Mouse (Mus musculus) liver, embryonic 15.5 days (tissue): ENCODE measurements around the gene Ptchd3. TPM values are rescaled to one million over a fixed set of nuclear protein-coding genes. Genes with fewer than 3 reads are reported as not detected.

Source experiments
- ATAC-seq: fragments of 200-750 bp; cut with Nextera tagmentation; 2 replicates; pipeline ENCODE4 v1.8.0; 2017; ENCODE audit warnings: moderate number of reproducible peaks, mild to moderate bottlenecking, moderate library complexity; ENCODE audit not compliant: insufficient read depth
- H3K27ac ChIP-seq: fragments of 300-500 bp; sonication (generic); replicated peaks from 2 replicates; pipeline ENCODE4 v1.5.1; 2015; ENCODE audit warnings: mild to moderate bottlenecking, inconsistent platforms
- H3K27me3 ChIP-seq: fragments of 300-500 bp; sonication (generic); 2 replicates; pipeline ENCODE4 v1.6.1; 2015; ENCODE audit warnings: mild to moderate bottlenecking, inconsistent platforms
- H3K36me3 ChIP-seq: fragments of 300-500 bp; sonication (generic); replicated peaks from 2 replicates; pipeline ENCODE4 v1.6.1; 2015; ENCODE audit warnings: moderate library complexity, mild to moderate bottlenecking, inconsistent platforms
- H3K4me1 ChIP-seq: fragments of 300-500 bp; sonication (generic); replicated peaks from 2 replicates; pipeline ENCODE4 v1.6.1; 2015; ENCODE audit warnings: inconsistent platforms
- H3K4me2 ChIP-seq: fragments of 300-500 bp; sonication (generic); 2 replicates; pipeline ENCODE4 v1.6.1; 2015; ENCODE audit warnings: moderate library complexity, mild to moderate bottlenecking, inconsistent platforms
- H3K4me3 ChIP-seq: fragments of 300-500 bp; sonication (generic); replicated peaks from 2 replicates; pipeline ENCODE4 v1.5.1; 2015; ENCODE audit warnings: mild to moderate bottlenecking, inconsistent platforms
- H3K9ac ChIP-seq: fragments of 300-500 bp; sonication (generic); 2 replicates; pipeline ENCODE4 v1.6.1; 2015; ENCODE audit warnings: moderate library complexity, mild to moderate bottlenecking, inconsistent platforms
- H3K9me3 ChIP-seq: fragments of 300-500 bp; sonication (generic); replicated peaks from 2 replicates; pipeline ENCODE4 v1.6.1; 2016; ENCODE audit warnings: inconsistent platforms
- WGBS: fragments of 180-500 bp; shearing (Covaris S2); methylation state at CpG from one replicate; pipeline ENCODE4 v1.1.7; 2015; ENCODE audit warnings: mixed read lengths; ENCODE audit not compliant: insufficient replicate concordance; 5-methylcytosine and 5-hydroxymethylcytosine counted together
- polyA plus RNA-seq: library from polyadenylated mRNA; unstranded; fragments of >200 nt; fragmentation: Nextera tagmentation; extraction: Ambion mirVana; gene quantifications from 2 replicates; pipeline ENCODE4 v1.2.1, GENCODE M21; 2015

The Ptchd3 gene
- not detected in 2 replicates for polyA plus RNA-seq

DNA sequence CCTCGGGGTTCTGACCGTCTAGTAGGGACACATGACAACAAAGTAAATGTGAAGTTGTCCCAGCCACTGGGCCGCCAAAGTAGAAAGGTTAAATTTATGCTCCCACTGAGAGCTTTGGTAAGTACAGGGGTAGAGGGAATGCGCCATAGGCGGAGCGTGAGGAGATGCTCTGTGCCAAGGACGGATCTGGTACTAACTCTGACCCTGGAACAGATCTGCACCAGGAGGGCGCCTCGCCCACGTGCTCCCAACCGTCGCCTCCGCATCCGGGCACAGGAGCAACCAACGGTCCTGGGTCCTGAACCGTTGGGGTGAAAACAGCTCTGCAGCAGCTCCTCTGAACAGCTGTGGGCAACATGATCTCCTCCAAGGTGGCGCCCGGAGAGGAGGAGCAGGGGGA, at the start of gene Ptchd3:
Ptchd3 (plus strand) TSS at position 301 of the 400 bp plus-strand sequence.
- Histone ChIP-seq H3K4me2 (no peak within 1 kb of the TSS), H3K4me1 (no peaks in the 10 kb centered on the region), H3K9ac (no peak within 1 kb of the TSS), H3K36me3 (no peaks in the 10 kb centered on the region), H3K4me3 (no peak within 1 kb of the TSS), H3K27me3 (peaks cover 13% of the 10 kb centered on the region), H3K27ac (no peak within 1 kb of the TSS), H3K9me3 (no peaks in the 10 kb centered on the region)
- no peak for ATAC-seq
- WGBS = 54% methylated on average over 18 of the region's 18 CpGs

DNA sequence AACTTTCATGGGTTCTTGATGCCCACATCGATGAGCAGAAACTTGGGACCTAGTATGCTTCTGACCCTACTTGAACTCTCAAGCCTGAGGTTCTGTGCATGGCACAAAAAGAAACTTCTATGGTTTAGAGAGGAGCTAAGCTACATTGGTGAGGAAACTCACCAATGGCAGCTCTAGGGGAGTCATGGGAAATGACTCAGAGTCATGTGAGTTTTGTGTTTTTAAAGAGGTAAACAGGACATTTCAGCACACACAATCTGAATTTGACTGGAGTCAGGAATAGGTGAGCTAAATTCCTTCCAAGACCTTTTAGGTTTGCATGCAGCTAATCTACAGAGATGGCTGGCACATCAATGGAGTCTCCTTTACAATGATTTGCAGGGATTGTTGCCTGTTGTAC, 48.2 kb upstream of the Ptchd3 start:
- Histone ChIP-seq H3K27me3 (peaks cover 3% of the 10 kb centered on the region; the same call in 1 of the 2 replicates), H3K27ac (no peak overlapping the region), H3K4me1 (no peaks in the 10 kb centered on the region), H3K9me3 (no peaks in the 10 kb centered on the region), H3K4me3 (no peak overlapping the region), H3K9ac (no peak overlapping the region), H3K4me2 (no peak overlapping the region), H3K36me3 (no peaks in the 10 kb centered on the region)
- 60% methylated on average over 1 of the region's 1 CpGs for WGBS
- ATAC-seq = no peak

DNA sequence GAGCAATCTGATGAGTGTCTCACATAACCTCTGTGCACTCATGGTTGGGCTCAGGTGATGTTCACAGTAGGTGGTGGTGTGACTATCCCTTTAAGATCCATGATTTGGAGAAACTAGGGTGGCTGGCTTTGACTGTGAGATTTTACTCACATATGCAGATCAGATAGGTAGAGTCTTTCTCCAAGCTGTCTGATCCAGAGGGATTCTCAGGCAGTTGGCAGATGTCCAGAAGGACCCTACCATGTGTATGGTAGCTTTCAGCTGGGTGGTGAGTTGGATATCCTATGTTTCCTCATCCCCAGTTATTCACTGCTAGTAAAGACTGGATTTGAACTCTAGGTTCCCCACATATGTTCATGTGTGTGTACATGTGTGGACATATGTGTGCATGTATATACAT, 42.6 kb upstream of the Ptchd3 start:
- Histone ChIP-seq H3K4me1 (no peaks in the 10 kb centered on the region), H3K9ac (no peak overlapping the region), H3K27me3 (peaks cover 26% of the 10 kb centered on the region), H3K4me2 (no peak overlapping the region), H3K27ac (no peak overlapping the region), H3K36me3 (no peaks in the 10 kb centered on the region), H3K4me3 (no peak overlapping the region), H3K9me3 (no peaks in the 10 kb centered on the region)
- ATAC-seq = no peak

DNA sequence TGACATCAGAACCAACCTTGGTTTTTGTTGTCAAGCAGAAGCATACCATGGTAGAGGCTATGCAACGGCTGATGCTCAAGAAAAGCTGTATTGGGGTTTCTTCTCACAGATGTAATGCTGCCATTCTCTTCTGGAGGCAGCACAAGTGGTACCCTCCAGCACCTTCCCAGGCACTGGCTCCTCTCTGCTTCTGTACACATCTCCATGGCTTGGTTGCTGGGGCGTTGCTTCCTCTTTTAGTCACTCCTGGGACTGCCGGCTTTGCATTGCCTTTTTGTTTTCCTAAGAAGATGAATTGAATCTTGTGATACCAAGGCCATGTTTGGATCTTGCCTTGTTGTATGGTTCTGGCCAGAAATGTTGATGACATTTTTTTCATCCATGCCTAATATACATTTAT, 40.5 kb upstream of the Ptchd3 start:
- Histone ChIP-seq H3K4me1 (no peaks in the 10 kb centered on the region), H3K36me3 (no peaks in the 10 kb centered on the region), H3K27ac (no peak overlapping the region), H3K9me3 (no peaks in the 10 kb centered on the region), H3K27me3 (peaks cover 26% of the 10 kb centered on the region), H3K4me3 (no peak overlapping the region), H3K4me2 (no peak overlapping the region), H3K9ac (no peak overlapping the region)
- WGBS = 41% methylated on average over 3 of the region's 3 CpGs
- ATAC-seq = no peak

DNA sequence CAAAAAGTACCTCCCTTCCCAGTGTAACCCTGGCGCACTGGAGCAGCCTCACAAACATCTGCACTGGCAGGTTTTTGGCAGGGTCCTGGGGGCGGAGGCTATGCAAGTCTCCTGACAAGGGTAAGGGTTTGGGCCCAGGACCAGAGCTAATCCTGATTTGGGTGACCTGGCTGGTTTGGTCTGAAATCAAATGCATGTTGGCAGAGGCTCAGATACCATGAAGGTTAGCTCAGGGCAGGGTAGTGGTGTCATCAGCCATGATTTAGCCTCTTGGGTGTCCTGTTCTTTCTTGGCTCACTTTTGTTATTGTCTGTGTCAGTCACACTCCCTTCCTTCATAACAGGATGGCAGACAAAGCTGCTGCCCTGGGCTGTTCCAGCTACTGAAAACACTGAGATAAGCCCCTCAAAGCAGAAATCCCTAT, 39.4 kb upstream of the Ptchd3 start:
- no peak overlapping the region for H3K4me2 ChIP-seq
- no peaks in the 10 kb centered on the region for H3K4me1 ChIP-seq
- no peak overlapping the region for H3K27ac ChIP-seq
- H3K9ac ChIP-seq = no peak overlapping the region
- peaks cover 29% of the 10 kb centered on the region for H3K27me3 ChIP-seq
- no peaks in the 10 kb centered on the region for H3K9me3 ChIP-seq
- WGBS = 54% methylated on average over 2 of the region's 2 CpGs
- H3K4me3 ChIP-seq = no peak overlapping the region
- no peaks in the 10 kb centered on the region for H3K36me3 ChIP-seq
- no peak for ATAC-seq

DNA sequence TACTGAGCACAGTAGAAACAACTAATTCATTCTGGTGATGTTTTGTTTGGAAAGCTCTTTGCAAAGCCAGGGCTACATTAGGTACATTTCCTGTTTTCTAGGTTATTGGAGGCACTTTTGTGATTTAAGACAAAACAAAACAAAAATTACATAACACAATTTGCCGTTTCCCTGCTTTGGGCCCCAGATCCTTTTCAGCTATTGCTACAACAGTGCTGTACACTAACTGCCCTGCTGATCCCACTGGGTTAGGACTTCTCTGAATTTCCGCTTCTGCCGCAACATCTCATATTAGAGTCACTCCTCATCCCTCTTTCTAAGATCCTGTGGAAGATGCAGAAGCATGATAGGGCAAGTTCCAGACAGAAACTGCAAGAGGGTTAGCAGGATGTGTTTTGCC, 38.6 kb upstream of the Ptchd3 start:
- no peaks in the 10 kb centered on the region for H3K9me3 ChIP-seq
- H3K27ac ChIP-seq = no peak overlapping the region
- 64% methylated on average over 3 of the region's 3 CpGs for WGBS
- peaks cover 32% of the 10 kb centered on the region for H3K27me3 ChIP-seq
- no peaks in the 10 kb centered on the region for H3K36me3 ChIP-seq
- no peaks in the 10 kb centered on the region for H3K4me1 ChIP-seq
- H3K4me3 ChIP-seq = no peak overlapping the region
- no peak overlapping the region for H3K4me2 ChIP-seq
- H3K9ac ChIP-seq = no peak overlapping the region
- ATAC-seq = no peak

DNA sequence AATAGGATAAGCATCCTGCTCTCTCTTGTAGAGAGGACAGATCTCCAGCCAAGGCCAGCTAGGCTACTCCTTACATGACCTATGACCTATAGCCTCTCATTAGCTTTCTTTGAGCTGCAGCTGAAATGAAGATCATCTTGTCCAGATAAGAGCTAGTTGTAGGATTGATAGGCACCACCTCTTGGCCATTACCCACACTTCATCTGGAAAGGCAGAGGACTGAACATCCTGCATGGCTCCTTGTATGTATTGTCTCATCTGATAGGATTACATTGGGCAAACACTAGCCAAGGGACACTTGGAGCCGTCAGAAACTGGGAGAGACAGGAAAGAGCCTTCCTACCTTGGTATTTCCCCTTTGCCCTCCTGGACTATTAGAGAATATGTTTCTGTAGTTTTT, 38.1 kb upstream of the Ptchd3 start:
- no peak overlapping the region for H3K4me3 ChIP-seq
- no peak overlapping the region for H3K27ac ChIP-seq
- H3K4me1 ChIP-seq = no peaks in the 10 kb centered on the region
- ATAC-seq = no peak
- no peaks in the 10 kb centered on the region for H3K36me3 ChIP-seq
- H3K27me3 ChIP-seq = peaks cover 32% of the 10 kb centered on the region; the same call in 1 of the 2 replicates
- WGBS = 41% methylated on average over 1 of the region's 1 CpGs
- H3K9me3 ChIP-seq = no peaks in the 10 kb centered on the region
- H3K4me2 ChIP-seq = no peak overlapping the region
- H3K9ac ChIP-seq = no peak overlapping the region

DNA sequence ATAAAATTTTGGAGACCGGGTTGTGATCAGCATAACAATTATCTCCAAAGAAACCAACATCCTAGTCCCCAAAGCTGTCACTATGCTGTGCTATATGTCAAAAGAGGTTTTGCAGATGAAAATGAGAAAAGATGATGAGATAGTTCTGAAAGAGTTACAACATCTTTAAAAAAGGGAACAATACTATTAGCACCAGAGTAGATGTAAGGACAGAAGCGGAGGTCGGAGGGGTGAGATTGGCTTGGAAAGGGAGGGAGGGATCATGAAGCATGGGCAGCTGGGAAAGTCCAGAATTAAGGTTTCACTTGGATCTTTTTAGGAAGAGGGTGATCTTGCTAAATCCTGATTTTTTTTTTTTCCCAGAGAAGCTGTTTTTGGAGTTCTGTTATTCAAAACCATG, 36.5 kb upstream of the Ptchd3 start:
- WGBS = 63% methylated on average over 3 of the region's 3 CpGs
- ATAC-seq = no peak
- no peaks in the 10 kb centered on the region for H3K9me3 ChIP-seq

DNA sequence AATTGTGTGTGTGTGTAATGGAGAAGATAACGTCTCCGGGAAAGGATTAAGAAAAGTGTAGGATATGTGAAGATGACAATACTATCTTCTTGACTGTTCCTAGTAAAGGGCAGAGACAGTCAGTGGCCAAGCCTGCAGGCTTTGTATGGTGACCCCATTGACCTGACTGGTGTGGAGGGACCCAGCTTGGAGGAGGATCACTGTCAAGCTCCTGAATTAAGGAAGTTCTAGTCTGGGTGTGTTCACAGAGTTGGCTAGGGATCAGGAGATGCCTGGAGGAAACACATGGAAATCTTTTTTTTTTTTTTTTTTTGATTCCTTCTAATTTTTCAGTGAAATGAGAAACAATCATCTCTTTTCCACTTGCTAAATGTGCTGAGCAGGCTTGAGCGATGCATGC, 35.9 kb upstream of the Ptchd3 start:
- Histone ChIP-seq H3K4me3 (no peak overlapping the region), H3K4me2 (no peak overlapping the region), H3K27ac (no peak overlapping the region), H3K9me3 (no peaks in the 10 kb centered on the region), H3K9ac (no peak overlapping the region), H3K27me3 (peaks cover 37% of the 10 kb centered on the region), H3K4me1 (no peaks in the 10 kb centered on the region), H3K36me3 (no peaks in the 10 kb centered on the region)
- ATAC-seq = no peak
- WGBS = 70% methylated on average over 3 of the region's 3 CpGs

More for the DNA sequence above, 36.5 kb upstream of the Ptchd3 start:
- Histone ChIP-seq H3K36me3 (no peaks in the 10 kb centered on the region), H3K27me3 (peaks cover 39% of the 10 kb centered on the region), H3K9ac (no peak overlapping the region), H3K4me1 (no peaks in the 10 kb centered on the region), H3K27ac (no peak overlapping the region), H3K4me3 (no peak overlapping the region), H3K4me2 (no peak overlapping the region)

DNA sequence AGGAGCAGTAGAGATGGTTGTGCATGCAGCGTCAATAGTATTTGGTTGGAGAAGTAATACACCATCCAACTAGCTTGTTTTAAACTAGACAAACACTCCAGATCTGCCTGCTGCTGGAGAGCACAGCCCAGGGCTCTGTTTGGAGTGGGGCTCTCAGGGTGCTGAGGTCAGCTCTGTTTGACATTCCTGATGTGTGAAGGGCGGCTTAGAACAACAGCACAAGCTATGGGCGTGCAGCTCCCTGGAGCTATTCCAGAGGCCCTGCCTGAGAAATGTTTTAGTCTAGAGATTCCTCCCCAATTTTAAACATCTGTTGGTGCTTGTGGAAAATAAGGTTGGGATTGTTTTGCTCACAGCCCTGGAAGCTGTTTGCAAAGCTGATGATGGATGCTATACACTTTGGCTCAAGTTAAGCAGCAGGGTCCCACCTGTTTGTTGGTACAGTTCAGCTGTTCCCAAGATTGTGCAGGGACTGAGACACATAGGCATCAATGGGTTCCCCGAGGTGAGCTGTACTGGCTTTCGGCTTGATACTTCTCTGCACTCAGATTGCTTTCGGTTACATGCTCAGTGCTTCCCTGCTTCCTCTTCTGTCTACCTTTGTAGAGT, 35.4 kb upstream of the Ptchd3 start:
- peaks cover 35% of the 10 kb centered on the region for H3K27me3 ChIP-seq
- no peak for ATAC-seq
- H3K27ac ChIP-seq = no peak overlapping the region
- WGBS = 56% methylated on average over 6 of the region's 6 CpGs
- no peak overlapping the region for H3K4me2 ChIP-seq
- H3K4me3 ChIP-seq = no peak overlapping the region
- no peaks in the 10 kb centered on the region for H3K9me3 ChIP-seq
- H3K36me3 ChIP-seq = no peaks in the 10 kb centered on the region
- H3K9ac ChIP-seq = no peak overlapping the region
- no peaks in the 10 kb centered on the region for H3K4me1 ChIP-seq

DNA sequence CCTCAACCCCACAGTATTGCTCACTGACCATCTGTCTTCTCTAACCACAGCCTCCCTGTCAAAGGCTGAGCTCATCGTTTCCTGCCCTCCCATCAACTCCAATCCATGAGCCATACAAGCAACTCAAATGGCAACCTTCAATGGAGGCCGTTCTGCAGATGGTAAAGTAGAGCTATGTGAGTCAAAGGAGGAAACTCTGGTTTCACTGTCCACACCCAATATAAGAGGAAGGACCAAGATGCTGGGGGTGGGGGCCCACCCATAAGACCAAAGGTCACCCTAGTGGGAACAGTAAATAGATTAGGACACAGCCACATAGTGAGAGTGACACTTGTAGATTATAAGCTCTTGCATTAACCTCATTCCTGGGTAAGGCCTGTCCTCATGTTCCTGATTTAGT, 34.1 kb upstream of the Ptchd3 start:
- Histone ChIP-seq H3K9ac (no peak overlapping the region), H3K4me3 (no peak overlapping the region), H3K27me3 (peaks cover 37% of the 10 kb centered on the region), H3K9me3 (no peaks in the 10 kb centered on the region), H3K36me3 (no peaks in the 10 kb centered on the region), H3K4me1 (no peaks in the 10 kb centered on the region; the same call in 1 of the 2 replicates), H3K4me2 (no peak overlapping the region), H3K27ac (no peak overlapping the region)
- no peak for ATAC-seq
- 56% methylated on average over 2 of the region's 2 CpGs for WGBS

DNA sequence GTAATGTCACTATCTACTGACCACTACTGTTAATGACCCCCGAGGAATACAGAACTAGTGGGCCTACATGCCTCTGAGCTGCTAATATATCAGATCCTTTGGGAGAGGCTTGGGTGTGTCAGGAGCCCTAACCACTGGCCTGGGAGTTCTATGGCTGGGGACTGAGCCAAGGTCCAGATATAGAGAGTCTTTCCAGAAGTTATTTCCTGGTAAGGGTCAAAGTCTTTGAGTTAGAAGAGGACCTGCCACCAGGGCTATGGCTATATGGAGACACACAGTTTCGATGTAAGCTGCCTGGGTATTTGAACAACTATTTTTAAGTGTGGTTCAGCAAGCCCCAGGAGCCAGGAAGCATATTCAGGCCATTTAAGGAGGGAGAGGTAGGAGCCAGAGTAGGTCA, 31.5 kb upstream of the Ptchd3 start:
- Histone ChIP-seq H3K27me3 (peaks cover 34% of the 10 kb centered on the region), H3K4me3 (no peak overlapping the region), H3K4me2 (no peak overlapping the region), H3K27ac (no peak overlapping the region), H3K4me1 (no peaks in the 10 kb centered on the region; the same call in 1 of the 2 replicates), H3K9me3 (no peaks in the 10 kb centered on the region), H3K36me3 (no peaks in the 10 kb centered on the region), H3K9ac (no peak overlapping the region)
- no peak for ATAC-seq
- whole genome bisulfite sequencing = 51% methylated on average over 2 of the region's 2 CpGs
